ENCODE assay signal across 9 mouse cellular contexts in genomic region chr10:4389461-4390112, GRCm38 (mm10). TPM values are rescaled to one million over a fixed set of nuclear protein-coding genes. Genes with fewer than 3 reads are reported as not detected.
DNase-seq lines count a peak whose midpoint lies in the region; ATAC-seq and TF ChIP-seq lines count a peak whose summit lies in the region.
"Had no signal": no experiment of that assay in that cellular context is flagged by ENCODE, and none has a peak within 500 bp of the region (broad histone marks: within the 10 kb centered on the region; RNA-seq: fewer than 3 reads in every experiment).

No protein-coding gene starts in this region.

- peak overlapping the region; percentile 79 for H3K4me2 ChIP-seq in heart, embryonic 16.5 days (ENCODE audit: low read depth, low read length)
- peak overlapping the region; percentile 94 for H3K4me2 ChIP-seq in hindbrain, embryonic 13.5 days
- H3K4me2 ChIP-seq in midbrain, embryonic 14.5 days (ENCODE audit: low read length): peak overlapping the region; percentile 90

- H3K9ac ChIP-seq in heart, embryonic 16.5 days (ENCODE audit: low read length): peak overlapping the region; percentile 85
- peak overlapping the region; percentile 99 for H3K9ac ChIP-seq in hindbrain, embryonic 13.5 days
- peak overlapping the region; percentile 99; the same call in 1 of the 2 replicates for H3K9ac ChIP-seq in midbrain, embryonic 14.5 days (replicated peaks; ENCODE audit: low read length)

- no peak overlapping the region; the same call in 1 of the 2 replicates for H3K27ac ChIP-seq in heart, embryonic 16.5 days (ENCODE audit: low read length)
- H3K27ac ChIP-seq in bone marrow macrophage, adult 2 months (ENCODE audit: insufficient read depth, low read depth, low read length): no peak overlapping the region
- H3K27ac ChIP-seq in hindbrain, embryonic 13.5 days: no peak overlapping the region
- H3K27ac ChIP-seq in midbrain, embryonic 14.5 days (replicated peaks; ENCODE audit: low read depth, low read length): no peak overlapping the region

- no peaks in the 10 kb centered on the region for H3K9me3 ChIP-seq in heart, embryonic 16.5 days (replicated peaks; ENCODE audit: control insufficient read depth, low read length)
- no peaks in the 10 kb centered on the region for H3K9me3 ChIP-seq in hindbrain, embryonic 13.5 days
- H3K9me3 ChIP-seq in midbrain, embryonic 14.5 days (ENCODE audit: control insufficient read depth, low read length): no peaks in the 10 kb centered on the region

- TF ChIP-seq POLR2A in bone marrow macrophage, adult 2 months (IDR thresholded peaks at IDR 0.05; ENCODE audit: borderline replicate concordance, low read depth, low read length): no peak

- no peak for TF ChIP-seq CTCF in bone marrow macrophage, adult 2 months (IDR thresholded peaks at IDR 0.05; ENCODE audit: low read depth, low read length)

- DNase-seq in heart, adult 8-10 months (ENCODE audit: low spot score): no peak
- DNase-seq in midbrain, embryonic 14.5 days: no peak
- DNase-seq in frontal cortex, postnatal 25 days (ENCODE audit: low spot score in 2 of 2): no peak
- DNase-seq in urinary bladder, postnatal 10 days (ENCODE audit: low spot score): no peak
- DNase-seq in gastrocnemius, postnatal 25 days: no peak
- DNase-seq: thymus, postnatal 36 days had no signal

- no peak for ATAC-seq in heart, embryonic 16.5 days (replicated peaks; ENCODE audit: extremely low read depth, insufficient read depth, low FRiP score)
- no peak for ATAC-seq in hindbrain, embryonic 13.5 days (ENCODE audit: low FRiP score)
- no peak for ATAC-seq in midbrain, embryonic 14.5 days (ENCODE audit: low FRiP score, low TSS enrichment)

- no peaks in the 10 kb centered on the region for H3K27me3 ChIP-seq in heart, embryonic 16.5 days (ENCODE audit: control insufficient read depth, insufficient read depth, low read length)
- no peaks in the 10 kb centered on the region for H3K27me3 ChIP-seq in hindbrain, embryonic 13.5 days
- no peaks in the 10 kb centered on the region for H3K27me3 ChIP-seq in midbrain, embryonic 14.5 days (ENCODE audit: control insufficient read depth, insufficient read depth, low read length)

- 37% methylated on average over 5 of the region's 5 CpGs for WGBS in heart, embryonic 16.5 days
- WGBS in hindbrain, embryonic 13.5 days: 61% methylated on average over 5 of the region's 5 CpGs
- WGBS in midbrain, embryonic 14.5 days: 45% methylated on average over 5 of the region's 5 CpGs

- peaks cover 3% of the 10 kb centered on the region; the same call in 1 of the 2 replicates for H3K36me3 ChIP-seq in heart, embryonic 16.5 days (ENCODE audit: control insufficient read depth, insufficient read depth)
- H3K36me3 ChIP-seq in hindbrain, embryonic 13.5 days: 0 out of 2 replicates have a peak, but pooled peaks cover 3% of the 10 kb centered on the region
- H3K36me3 ChIP-seq in midbrain, embryonic 14.5 days (ENCODE audit: control insufficient read depth, insufficient read depth, low read length): 0 out of 2 replicates have a peak, but pooled peaks cover 7% of the 10 kb centered on the region

- peaks cover 38% of the 10 kb centered on the region for H3K4me1 ChIP-seq in heart, embryonic 16.5 days (ENCODE audit: control insufficient read depth, insufficient read depth, low read length)
- H3K4me1 ChIP-seq in bone marrow macrophage, adult 2 months (ENCODE audit: control insufficient read depth, insufficient read depth, low read length): peaks cover 45% of the 10 kb centered on the region
- peaks cover 49% of the 10 kb centered on the region for H3K4me1 ChIP-seq in hindbrain, embryonic 13.5 days (replicated peaks)
- peaks cover 40% of the 10 kb centered on the region for H3K4me1 ChIP-seq in midbrain, embryonic 14.5 days (ENCODE audit: control insufficient read depth, insufficient read depth, low read length)

- H3K4me3 ChIP-seq in heart, embryonic 16.5 days (ENCODE audit: low read length): peak overlapping the region; percentile 90
- peak overlapping the region; percentile 66 for H3K4me3 ChIP-seq in bone marrow macrophage, adult 2 months (ENCODE audit: insufficient read depth, low read length)
- H3K4me3 ChIP-seq in hindbrain, embryonic 13.5 days: peak overlapping the region; percentile 98
- peak overlapping the region; percentile 97 for H3K4me3 ChIP-seq in midbrain, embryonic 14.5 days (replicated peaks; ENCODE audit: low read depth, low read length)

RNA-seq across cellular contexts. Expression of gene Zbtb2, which starts 1.7 kb away (rescaled TPM):
- 9.0 and 10.0 TPM in 2 replicates for polyA plus RNA-seq in heart, embryonic 16.5 days (2015; fragmentation: Nextera tagmentation; extraction: Ambion mirVana)
- total RNA-seq in heart, adult 8-10 months (2022): 1 to 10 TPM; 5.4 to 6.9 (median 5.7) TPM
- polyA plus RNA-seq in bone marrow macrophage, adult 2 months (2012; ENCODE audit: insufficient read depth, insufficient read length, missing spikeins): 8.7 and 10.3 TPM in 2 replicates
- polyA plus RNA-seq in hindbrain, embryonic 13.5 days (2015; fragmentation: Nextera tagmentation; extraction: Ambion mirVana): 15.7 and 16.0 TPM in 2 replicates
- polyA plus RNA-seq in midbrain, embryonic 14.5 days (2014; fragmentation: Nextera tagmentation; extraction: Ambion mirVana): 12.7 and 17.5 TPM in 2 replicates
- 1 to 10 TPM; 4.6 to 4.8 TPM for total RNA-seq in gastrocnemius, postnatal 25 days (2021)

RNA-seq across cellular contexts. Expression of gene Rmnd1, which starts 42.6 kb away (rescaled TPM):
- polyA plus RNA-seq in heart, embryonic 16.5 days (2015; fragmentation: Nextera tagmentation; extraction: Ambion mirVana): 119 and 122 TPM in 2 replicates
- 10 to 100 TPM; 62.1 to 76.7 (median 69.4) TPM for total RNA-seq in heart, adult 8-10 months (2022)
- polyA plus RNA-seq in bone marrow macrophage, adult 2 months (2012; ENCODE audit: insufficient read depth, insufficient read length, missing spikeins): 52.0 and 53.4 TPM in 2 replicates
- polyA plus RNA-seq in hindbrain, embryonic 13.5 days (2015; fragmentation: Nextera tagmentation; extraction: Ambion mirVana): 47.9 and 50.5 TPM in 2 replicates
- polyA plus RNA-seq in midbrain, embryonic 14.5 days (2014; fragmentation: Nextera tagmentation; extraction: Ambion mirVana): 44.5 and 45.7 TPM in 2 replicates
- total RNA-seq in gastrocnemius, postnatal 25 days (2021): 10 to 100 TPM; 38.2 to 39.9 TPM

RNA-seq across cellular contexts. Expression of gene Armt1, which starts 42.7 kb away (rescaled TPM):
- polyA plus RNA-seq in heart, embryonic 16.5 days (2015; fragmentation: Nextera tagmentation; extraction: Ambion mirVana): 16.2 and 18.0 TPM in 2 replicates
- total RNA-seq in heart, adult 8-10 months (2022): 10 to 100 TPM in 1 of 4 experiments, 1 to 10 TPM in 3; 7.8 to 11.7 (median 9.1) TPM
- polyA plus RNA-seq in bone marrow macrophage, adult 2 months (2012; ENCODE audit: insufficient read depth, insufficient read length, missing spikeins): 15.7 and 16.8 TPM in 2 replicates
- 14.7 and 15.3 TPM in 2 replicates for polyA plus RNA-seq in hindbrain, embryonic 13.5 days (2015; fragmentation: Nextera tagmentation; extraction: Ambion mirVana)
- polyA plus RNA-seq in midbrain, embryonic 14.5 days (2014; fragmentation: Nextera tagmentation; extraction: Ambion mirVana): 9.2 and 14.7 TPM in 2 replicates
- 10 to 100 TPM in 1 of 2 experiments, 1 to 10 TPM in 1; 9.8 to 11.1 TPM for total RNA-seq in gastrocnemius, postnatal 25 days (2021)
